ENCODE assay signal across 11 mouse cellular contexts in genomic region chr2:91835031-91835430, GRCm38 (mm10).
DNase-seq lines count a peak whose midpoint lies in the region; ATAC-seq and TF ChIP-seq lines count a peak whose summit lies in the region.
"Had no signal": no experiment of that assay in that cellular context is flagged by ENCODE, and none has a peak within 500 bp of the region (broad histone marks: within the 10 kb centered on the region; RNA-seq: fewer than 3 reads in every experiment).

No protein-coding gene starts in this region.

- WGBS in intestine, embryonic 16.5 days: 56% methylated on average over 1 of the region's 1 CpGs
- 59% methylated on average over 1 of the region's 1 CpGs for WGBS in intestine, postnatal 0 days
- 17% methylated on average over 1 of the region's 1 CpGs for WGBS in liver, embryonic 13.5 days (ENCODE audit: insufficient replicate concordance)

- no peak overlapping the region for H3K9ac ChIP-seq in intestine, embryonic 16.5 days (ENCODE audit: low read depth, low read length)
- H3K9ac ChIP-seq in intestine, postnatal 0 days (ENCODE audit: low read depth, low read length): no peak overlapping the region
- H3K9ac ChIP-seq in liver, embryonic 13.5 days: no peak overlapping the region
- H3K9ac ChIP-seq: hindbrain, embryonic 13.5 days; limb, embryonic 12.5 days had no signal

- DNase-seq in NIH3T3 (ENCODE audit: low read depth): peak; percentile 18
- peak; percentile 35 for DNase-seq in liver, embryonic 13.5 days
- DNase-seq in thymus, postnatal 14 days: peak; percentile 13
- no peak for DNase-seq in embryo, embryonic 9.5 days (ENCODE audit: extremely low spot score)
- no peak for DNase-seq in embryo, embryonic 10 days (ENCODE audit: low spot score)
- DNase-seq in retina, postnatal 1 day: no peak
- DNase-seq: cerebellum, postnatal 36 days had no signal

- H3K4me1 ChIP-seq in intestine, embryonic 16.5 days (ENCODE audit: control insufficient read depth, insufficient read depth, low read length): peaks cover 7% of the 10 kb centered on the region; the same call in 1 of the 2 replicates
- no peaks in the 10 kb centered on the region for H3K4me1 ChIP-seq in intestine, postnatal 0 days (replicated peaks; ENCODE audit: control insufficient read depth, insufficient read depth, low read length)
- H3K4me1 ChIP-seq in liver, embryonic 13.5 days (replicated peaks): peaks cover 26% of the 10 kb centered on the region
- H3K4me1 ChIP-seq: hindbrain, embryonic 13.5 days had no signal

- ATAC-seq in intestine, embryonic 16.5 days: 0 out of 2 replicates have a peak, but pooled peaks have one; percentile 15
- no peak for ATAC-seq in intestine, postnatal 0 days
- ATAC-seq in liver, embryonic 13.5 days (ENCODE audit: low read depth): peak; percentile 90

- H3K27me3 ChIP-seq in intestine, embryonic 16.5 days (replicated peaks; ENCODE audit: control insufficient read depth, insufficient read depth, low read length): no peaks in the 10 kb centered on the region
- H3K27me3 ChIP-seq in intestine, postnatal 0 days (replicated peaks; ENCODE audit: control insufficient read depth, insufficient read depth, low read length): no peaks in the 10 kb centered on the region
- H3K27me3 ChIP-seq in liver, embryonic 13.5 days: no peaks in the 10 kb centered on the region
- H3K27me3 ChIP-seq: hindbrain, embryonic 13.5 days; limb, embryonic 12.5 days had no signal

- no peaks in the 10 kb centered on the region for H3K36me3 ChIP-seq in intestine, embryonic 16.5 days (ENCODE audit: control insufficient read depth, insufficient read depth, low read length)
- H3K36me3 ChIP-seq in intestine, postnatal 0 days (ENCODE audit: control insufficient read depth, insufficient read depth): no peaks in the 10 kb centered on the region
- H3K36me3 ChIP-seq in liver, embryonic 13.5 days: no peaks in the 10 kb centered on the region
- H3K36me3 ChIP-seq: limb, embryonic 12.5 days had no signal

- H3K9me3 ChIP-seq in intestine, embryonic 16.5 days (ENCODE audit: control insufficient read depth, low read length): no peaks in the 10 kb centered on the region
- H3K9me3 ChIP-seq in intestine, postnatal 0 days (ENCODE audit: control insufficient read depth): no peaks in the 10 kb centered on the region
- H3K9me3 ChIP-seq in liver, embryonic 13.5 days (replicated peaks): no peaks in the 10 kb centered on the region
- H3K9me3 ChIP-seq: hindbrain, embryonic 13.5 days; limb, embryonic 12.5 days had no signal

- no peak for TF ChIP-seq CTCF in intestine, postnatal 0 days (IDR thresholded peaks at IDR 0.05; ENCODE audit: low read depth)

- H3K4me2 ChIP-seq in intestine, embryonic 16.5 days (ENCODE audit: low read depth, low read length): no peak overlapping the region
- no peak overlapping the region for H3K4me2 ChIP-seq in intestine, postnatal 0 days (replicated peaks; ENCODE audit: low read depth)
- H3K4me2 ChIP-seq in liver, embryonic 13.5 days: no peak overlapping the region
- H3K4me2 ChIP-seq: hindbrain, embryonic 13.5 days; limb, embryonic 12.5 days had no signal

- H3K27ac ChIP-seq in intestine, embryonic 16.5 days (ENCODE audit: low read length): no peak overlapping the region
- no peak overlapping the region for H3K27ac ChIP-seq in intestine, postnatal 0 days (ENCODE audit: low read depth, low read length)
- peak overlapping the region; percentile 8; the same call in 1 of the 2 replicates for H3K27ac ChIP-seq in liver, embryonic 13.5 days
- H3K27ac ChIP-seq: hindbrain, embryonic 13.5 days; limb, embryonic 12.5 days had no signal

- H3K4me3 ChIP-seq in intestine, embryonic 16.5 days (ENCODE audit: low read length): no peak overlapping the region
- H3K4me3 ChIP-seq in intestine, postnatal 0 days (ENCODE audit: low read depth, low read length): no peak overlapping the region
- H3K4me3 ChIP-seq in liver, embryonic 13.5 days (replicated peaks): no peak overlapping the region
- H3K4me3 ChIP-seq: hindbrain, embryonic 13.5 days; limb, embryonic 12.5 days had no signal

Comparison
In these comparisons a context has a peak if more than half of its experiments do, and no peak if none do; other contexts are left out.
1. DNase-seq: peak in NIH3T3 (single experiment), liver, embryonic 13.5 days (single experiment) and thymus, postnatal 14 days (single experiment); none in embryo, embryonic 9.5 days (single experiment), embryo, embryonic 10 days (single experiment) and retina, postnatal 1 day (single experiment).